Mouse (Mus musculus) skeletal muscle tissue, adult 2 months (tissue): ENCODE results near the gene Rbp3.

Experiments used
- DNase-seq: peaks from one replicate; pipeline ENCODE4 v3.0.0-alpha.2; 2012; ENCODE audit warnings: low read depth, low spot score

The Rbp3 gene

GRCm38 (mm10) chr14:33953761-33954160, at the start of gene Rbp3:
TSS of gene Rbp3 (plus strand) at chr14:33954003.
- no peak for DNase-seq

GRCm38 (mm10) chr14:33904851-33905250, 49.0 kb upstream of the Rbp3 start:
- DNase-seq: no peak

- peak; percentile 21 for DNase-seq
Measured at GRCm38 (mm10) chr14:33913727-33914126, 40.1 kb upstream of the Rbp3 start.

GRCm38 (mm10) chr14:33914206-33914605, 39.6 kb upstream of the Rbp3 start:
- no peak for DNase-seq

GRCm38 (mm10) chr14:33920727-33921559, 32.9 kb upstream of the Rbp3 start:
- DNase-seq: no peak

GRCm38 (mm10) chr14:33922771-33923167, 31.0 kb upstream of the Rbp3 start:
- DNase-seq: no peak

- DNase-seq: no peak
Measured at GRCm38 (mm10) chr14:33923168-33924070, 30.4 kb upstream of the Rbp3 start, which contains the start of gene Gdf10. TSS of gene Gdf10 (plus strand) at chr14:33923587.

GRCm38 (mm10) chr14:33931853-33932252, 21.9 kb upstream of the Rbp3 start:
- DNase-seq: no peak

- peak; percentile 29 for DNase-seq
Measured at GRCm38 (mm10) chr14:33932935-33933703, 20.7 kb upstream of the Rbp3 start.

- no peak for DNase-seq
Measured at GRCm38 (mm10) chr14:33933778-33934317, 20.0 kb upstream of the Rbp3 start.

GRCm38 (mm10) chr14:33939117-33939516, 14.7 kb upstream of the Rbp3 start:
- peak; percentile 42 for DNase-seq

- no peak for DNase-seq
Measured at GRCm38 (mm10) chr14:33940739-33941138, 13.1 kb upstream of the Rbp3 start, which contains the start of gene Gdf2. TSS of gene Gdf2 (plus strand) at chr14:33941039.

- DNase-seq: no peak
Measured at GRCm38 (mm10) chr14:33942222-33942621, 11.6 kb upstream of the Rbp3 start.

GRCm38 (mm10) chr14:33946125-33946524, 7.7 kb upstream of the Rbp3 start:
- no peak for DNase-seq

GRCm38 (mm10) chr14:33952233-33952981, 1.4 kb upstream of the Rbp3 start:
- DNase-seq: no peak

GRCm38 (mm10) chr14:33956055-33956454, 2.3 kb downstream of the Rbp3 start:
- no peak for DNase-seq

- DNase-seq: no peak
Measured at GRCm38 (mm10) chr14:33958186-33958585, 4.4 kb downstream of the Rbp3 start.

- DNase-seq: no peak
Measured at GRCm38 (mm10) chr14:33958841-33959240, 5.0 kb downstream of the Rbp3 start.

GRCm38 (mm10) chr14:33959341-33959740, 5.5 kb downstream of the Rbp3 start:
- no peak for DNase-seq

GRCm38 (mm10) chr14:33965675-33966074, 11.9 kb downstream of the Rbp3 start:
- no peak for DNase-seq

GRCm38 (mm10) chr14:33972679-33973078, 18.9 kb downstream of the Rbp3 start:
- no peak for DNase-seq
